Mouse (Mus musculus): ENCODE data around the gene Nfxl1. TPM values are rescaled to one million over a fixed set of nuclear protein-coding genes. Genes with fewer than 3 reads are reported as not detected.
"Not testable (repeated sequence)": the region's sequence is repeated elsewhere in the genome, so short reads cannot be mapped to it uniquely, and the experiment has no call there.

The Nfxl1 gene
- polyA plus RNA-seq (2015; fragmentation: Nextera tagmentation; extraction: Ambion mirVana): 15.2 and 17.2 TPM in 2 replicates

DNA sequence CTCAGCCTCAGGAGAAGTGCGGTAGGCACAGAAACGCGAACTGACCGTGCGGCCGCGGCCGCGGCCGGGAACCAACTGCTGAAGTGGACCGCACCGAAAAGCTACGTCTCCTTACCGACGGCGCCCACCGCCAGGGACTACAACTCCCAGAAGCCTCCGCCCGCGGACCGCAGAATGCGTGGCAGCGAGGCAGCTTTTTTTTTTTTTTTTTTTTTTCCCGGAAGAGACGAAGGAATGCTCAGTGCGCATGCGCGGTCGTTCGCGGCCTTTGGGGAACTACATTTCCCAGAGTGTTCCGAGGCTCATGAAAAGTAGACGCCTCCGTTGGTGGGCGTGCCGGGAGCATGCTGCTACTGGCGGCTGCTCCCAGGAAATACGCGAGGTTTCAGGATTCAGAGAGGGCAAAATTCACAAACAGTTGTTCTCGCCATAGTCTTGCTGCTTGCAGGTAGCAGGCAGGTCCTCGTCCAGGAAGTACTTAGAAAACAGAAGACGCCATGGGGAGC is at the start of gene Nfxl1:
Gene Nfxl1, minus strand, starts transcription at position 141 of the 506 bp plus-strand sequence.
- Histone ChIP-seq H3K36me3 (peaks cover 10% of the 10 kb centered on the region), H3K27ac (peak within 1 kb of the TSS; percentile 80)
- under 1% methylated on average over 42 of the region's 42 CpGs for WGBS

DNA sequence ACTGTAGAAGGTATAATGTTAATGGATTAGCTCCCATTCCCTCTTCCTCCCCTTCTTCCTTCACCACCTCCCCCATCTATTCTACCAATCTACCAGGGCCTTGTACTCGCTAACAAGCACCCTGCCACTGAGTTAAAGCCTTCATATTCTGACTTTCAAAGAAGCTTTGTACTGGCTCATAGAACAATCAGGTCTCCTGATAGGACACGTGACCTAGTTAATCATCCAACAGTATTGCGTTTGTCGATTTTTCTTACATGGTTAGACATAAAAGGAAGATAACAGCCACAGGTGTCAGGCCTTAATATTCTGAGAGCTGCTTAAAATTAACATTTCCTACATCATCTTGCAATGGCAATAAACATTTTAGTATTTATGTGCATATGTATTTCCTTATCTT is 43.7 kb upstream of the Nfxl1 start:
- Histone ChIP-seq H3K27me3 (no peaks in the 10 kb centered on the region), H3K4me1 (replicated peaks) (no peaks in the 10 kb centered on the region), H3K4me3 (replicated peaks) (no peak overlapping the region), H3K27ac (no peak overlapping the region), H3K9me3 (no peaks in the 10 kb centered on the region), H3K4me2 (replicated peaks) (no peak overlapping the region), H3K36me3 (no peaks in the 10 kb centered on the region), H3K9ac (replicated peaks) (no peak overlapping the region)
- WGBS: 87% methylated on average over 4 of the region's 4 CpGs
- no peak for ATAC-seq

More for the DNA sequence above, at the start of gene Nfxl1:
- Histone ChIP-seq H3K9me3 (no peaks in the 10 kb centered on the region), H3K4me1 (replicated peaks) (peaks cover 12% of the 10 kb centered on the region), H3K27me3 (no peaks in the 10 kb centered on the region), H3K9ac (replicated peaks) (peak within 1 kb of the TSS; percentile 91), H3K4me3 (replicated peaks) (peak within 1 kb of the TSS; percentile 79), H3K4me2 (replicated peaks) (peak within 1 kb of the TSS; percentile 95)
- ATAC-seq: peak; percentile 97

DNA sequence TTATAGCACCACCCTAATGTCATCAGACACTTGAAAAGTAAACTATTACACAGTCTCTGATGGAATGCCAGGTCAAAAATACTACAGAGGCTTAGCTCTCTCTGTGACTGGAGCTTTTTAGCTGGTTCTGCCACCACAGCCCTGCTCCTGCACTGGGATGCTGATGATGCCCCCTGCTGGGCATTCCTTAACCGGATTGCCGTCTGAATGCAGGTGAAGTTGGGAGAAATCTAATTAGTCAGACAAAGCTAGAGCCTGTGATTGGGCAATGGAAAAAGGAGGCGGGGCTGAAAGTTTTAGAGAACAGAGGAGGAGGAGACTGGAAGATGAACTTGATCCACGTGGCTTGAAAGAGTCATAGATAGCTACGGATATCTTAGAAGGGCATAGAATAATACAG is 41.5 kb upstream of the Nfxl1 start:
- ATAC-seq: 0 out of 2 replicates have a peak, but pooled peaks have one; percentile 24

DNA sequence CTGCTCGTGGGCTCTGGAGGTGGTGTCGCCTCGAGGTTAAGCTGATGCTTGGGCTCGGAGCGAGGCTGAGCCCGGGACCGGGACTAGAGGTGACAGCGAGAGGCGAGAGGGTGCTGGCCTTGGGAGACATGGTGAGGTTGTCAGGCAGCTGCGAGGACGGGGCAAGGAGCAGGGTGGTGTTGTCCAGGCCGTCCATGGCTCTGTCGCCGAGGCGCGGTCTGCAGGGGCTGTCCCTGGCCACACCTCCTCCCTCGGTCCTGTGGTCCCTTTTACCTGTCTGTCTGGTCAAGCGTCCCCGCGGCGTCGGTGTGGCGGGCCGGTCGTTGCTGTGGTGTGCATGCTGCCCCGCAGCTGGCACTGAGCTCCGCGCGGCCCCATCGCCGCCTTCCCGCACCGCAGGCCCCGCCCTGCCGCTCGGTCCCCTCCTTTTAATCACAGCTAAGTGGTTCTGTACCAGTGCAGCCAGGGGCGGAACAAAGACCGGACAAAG is 27.8 kb upstream of the Nfxl1 start, which contains the start of gene Gm5868:
Gene Gm5868, minus strand, starts transcription at position 360 of the 490 bp plus-strand sequence.
- ATAC-seq: peak; percentile 89
- peaks cover 13% of the 10 kb centered on the region for H3K27me3 ChIP-seq
- no peak within 1 kb of the TSS for H3K27ac ChIP-seq
- WGBS: 2% methylated on average over 38 of the region's 38 CpGs
- peak within 1 kb of the TSS; percentile 64 for H3K4me2 ChIP-seq (replicated peaks)
- peak within 1 kb of the TSS; percentile 55 for H3K9ac ChIP-seq (replicated peaks)
- H3K9me3 ChIP-seq: no peaks in the 10 kb centered on the region
- peak within 1 kb of the TSS; percentile 45 for H3K4me3 ChIP-seq (replicated peaks)
- peaks cover 8% of the 10 kb centered on the region for H3K4me1 ChIP-seq (replicated peaks)
- H3K36me3 ChIP-seq: no peaks in the 10 kb centered on the region

More for the DNA sequence above, 41.5 kb upstream of the Nfxl1 start:
- H3K27ac ChIP-seq: no peak overlapping the region
- no peaks in the 10 kb centered on the region for H3K36me3 ChIP-seq
- no peaks in the 10 kb centered on the region for H3K9me3 ChIP-seq
- no peaks in the 10 kb centered on the region for H3K4me1 ChIP-seq (replicated peaks)
- no peak overlapping the region for H3K4me2 ChIP-seq (replicated peaks)
- no peaks in the 10 kb centered on the region for H3K27me3 ChIP-seq
- H3K9ac ChIP-seq (replicated peaks): no peak overlapping the region
- 8% methylated on average over 5 of the region's 5 CpGs for WGBS
- H3K4me3 ChIP-seq (replicated peaks): no peak overlapping the region

DNA sequence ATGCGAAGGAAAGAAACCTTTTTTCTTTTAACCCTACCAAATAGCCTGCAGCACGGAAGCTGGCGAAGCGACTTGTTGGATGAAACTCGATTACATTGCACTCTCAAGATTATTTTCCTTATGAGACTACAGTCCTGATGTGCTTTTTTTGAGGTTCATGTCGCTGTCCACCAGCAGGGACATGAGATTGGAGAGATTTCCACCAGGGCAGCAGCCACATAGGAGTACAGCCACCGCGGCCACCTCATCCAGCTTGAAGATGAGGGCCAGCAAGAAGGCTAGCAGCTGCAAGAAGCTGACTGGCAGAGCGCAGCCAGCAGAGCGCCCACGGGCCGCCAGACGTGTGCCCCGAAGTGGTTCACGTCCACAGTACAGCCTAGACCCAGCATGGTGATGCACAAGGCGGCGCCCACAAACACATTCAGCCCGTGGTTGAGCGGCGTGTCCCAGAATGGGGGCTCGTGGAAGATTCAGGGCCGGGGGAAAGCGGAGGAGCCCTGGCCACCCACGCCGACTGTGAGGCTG is 27.2 kb upstream of the Nfxl1 start:
- peak; percentile 83 for ATAC-seq
- 44% methylated on average over 25 of the region's 25 CpGs for WGBS
- peaks cover 13% of the 10 kb centered on the region for H3K27me3 ChIP-seq
- H3K4me2 ChIP-seq (replicated peaks): peak overlapping the region; percentile 64
- H3K9me3 ChIP-seq; H3K4me1 ChIP-seq (replicated peaks); H3K27ac ChIP-seq; H3K36me3 ChIP-seq: not testable (repeated sequence)
- peak overlapping the region; percentile 55 for H3K9ac ChIP-seq (replicated peaks)
- peak overlapping the region; percentile 45 for H3K4me3 ChIP-seq (replicated peaks)

DNA sequence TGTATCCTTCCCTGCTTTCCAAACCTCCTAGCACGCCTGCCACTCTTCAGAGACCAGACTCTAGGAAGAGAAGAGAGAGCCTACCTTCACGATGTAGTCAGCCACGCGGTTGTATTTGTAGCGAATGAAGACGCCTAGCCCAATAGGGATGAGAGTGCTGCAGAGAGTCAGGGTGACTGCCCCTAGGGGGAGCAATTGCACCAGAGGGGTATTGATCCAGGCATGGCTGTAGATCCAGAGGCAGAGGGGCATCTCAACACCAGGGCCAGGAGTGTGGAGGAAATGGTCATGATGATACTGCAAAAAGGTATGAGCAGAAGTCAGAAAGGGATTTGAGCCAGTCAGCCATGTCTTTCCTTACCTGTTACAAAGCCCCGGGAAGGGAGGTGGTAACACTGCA is 26.6 kb upstream of the Nfxl1 start:
- peaks cover 13% of the 10 kb centered on the region for H3K27me3 ChIP-seq
- ATAC-seq; H3K9ac ChIP-seq (replicated peaks); H3K4me1 ChIP-seq (replicated peaks); H3K36me3 ChIP-seq; H3K4me2 ChIP-seq (replicated peaks); H3K4me3 ChIP-seq (replicated peaks); H3K27ac ChIP-seq; H3K9me3 ChIP-seq: not testable (repeated sequence)
- WGBS: 50% methylated on average over 7 of the region's 7 CpGs

DNA sequence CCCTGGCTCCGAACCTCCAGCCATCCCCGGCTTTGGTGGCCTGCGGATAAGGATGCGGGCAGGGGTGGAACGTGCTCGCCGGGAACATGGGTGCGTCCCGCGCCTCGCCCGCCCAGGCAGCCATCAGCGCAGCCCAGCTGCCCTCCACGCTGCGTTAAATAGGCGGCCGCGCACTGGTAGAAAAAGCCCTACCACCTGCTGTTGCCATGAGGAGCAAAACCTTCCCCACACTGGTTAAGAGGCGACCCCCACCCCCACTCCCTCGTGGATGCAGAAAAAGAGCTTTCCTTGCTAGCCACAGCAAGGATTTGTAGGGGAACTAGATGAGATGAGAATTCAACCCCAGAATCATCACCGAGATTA is 21.5 kb upstream of the Nfxl1 start, which contains the start of gene Zar1:
Gene Zar1, minus strand, starts transcription at position 285 of the 363 bp plus-strand sequence.
- not testable (repeated sequence) for H3K4me1 ChIP-seq (replicated peaks); H3K9me3 ChIP-seq; H3K36me3 ChIP-seq; H3K27ac ChIP-seq; H3K27me3 ChIP-seq
- Histone ChIP-seq H3K9ac (replicated peaks) (peak within 1 kb of the TSS; percentile 68), H3K4me3 (replicated peaks) (peak within 1 kb of the TSS; percentile 48), H3K4me2 (replicated peaks) (peak within 1 kb of the TSS; percentile 75)
- peak; percentile 76 for ATAC-seq
- 7% methylated on average over 15 of the region's 21 CpGs for WGBS

DNA sequence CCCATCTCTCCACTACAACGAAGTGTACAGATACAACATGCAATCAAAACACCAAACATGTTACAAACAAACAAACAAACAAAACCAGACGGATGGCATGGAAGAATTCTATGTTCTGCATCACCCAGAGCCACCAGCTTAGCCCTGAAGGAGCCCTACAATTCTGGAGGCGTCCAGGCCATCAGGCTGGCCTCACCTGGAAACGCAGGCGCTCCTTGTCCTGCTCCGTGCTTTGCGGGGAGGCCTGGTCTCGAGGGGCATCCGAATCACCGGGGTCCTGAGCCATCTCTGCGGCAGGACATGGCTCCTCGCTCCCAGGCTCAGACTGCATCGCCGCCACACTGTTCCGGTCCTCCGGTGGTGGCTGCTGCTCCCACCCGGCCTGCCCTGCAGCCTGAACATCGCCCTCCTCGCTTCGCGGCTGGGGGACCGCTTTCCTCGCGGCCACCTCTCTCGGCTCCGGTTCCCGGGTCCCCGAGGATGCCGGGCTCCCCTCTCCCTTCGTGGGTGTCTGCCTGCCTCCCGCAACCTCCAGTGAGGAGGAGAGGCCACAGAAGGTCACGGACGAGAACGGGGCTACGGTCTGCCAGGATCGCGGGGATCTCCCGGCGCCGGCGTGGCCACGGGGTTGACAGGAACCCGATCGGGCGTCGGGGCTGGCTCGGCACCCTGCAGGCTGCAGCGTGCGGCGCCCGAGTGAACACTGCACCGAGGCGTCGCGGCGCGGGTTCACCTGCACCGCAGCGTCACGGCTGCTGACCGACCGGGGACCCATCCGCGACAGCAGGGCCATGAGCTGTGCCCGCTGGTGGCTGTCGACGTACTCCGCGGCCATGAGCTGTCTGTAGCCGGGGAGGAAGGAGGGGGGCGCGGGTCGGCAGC is 20.8 kb upstream of the Nfxl1 start:
- not testable (repeated sequence) for H3K4me1 ChIP-seq (replicated peaks); H3K9me3 ChIP-seq; H3K27me3 ChIP-seq; H3K27ac ChIP-seq; H3K36me3 ChIP-seq
- Histone ChIP-seq H3K4me2 (replicated peaks) (peak overlapping the region; percentile 75), H3K9ac (replicated peaks) (peak overlapping the region; percentile 68), H3K4me3 (replicated peaks) (peak overlapping the region; percentile 48)
- peak; percentile 84 for ATAC-seq
- 4% methylated on average over 60 of the region's 73 CpGs for WGBS

DNA sequence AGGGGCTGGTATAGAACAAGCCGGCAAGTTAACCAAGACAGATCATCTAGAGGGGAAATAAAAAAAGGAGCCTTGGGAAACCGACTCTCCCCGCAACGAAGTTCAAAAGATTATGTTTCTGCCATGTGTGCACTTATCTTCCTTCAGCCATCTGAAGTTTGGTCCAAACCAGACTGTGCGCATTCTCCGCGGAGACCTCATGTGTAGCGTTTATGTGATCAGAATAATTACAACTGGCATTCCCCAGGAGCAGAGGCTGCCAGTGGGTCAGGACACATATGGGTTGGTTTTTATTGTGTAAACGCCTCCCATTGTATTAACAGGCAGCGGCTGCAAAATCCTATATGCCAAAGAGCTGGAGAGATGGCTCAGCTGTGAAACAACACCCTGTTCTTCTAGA is 20.1 kb upstream of the Nfxl1 start:
- H3K4me2 ChIP-seq (replicated peaks): peak overlapping the region; percentile 75; the same call in 1 of the 2 replicates

DNA sequence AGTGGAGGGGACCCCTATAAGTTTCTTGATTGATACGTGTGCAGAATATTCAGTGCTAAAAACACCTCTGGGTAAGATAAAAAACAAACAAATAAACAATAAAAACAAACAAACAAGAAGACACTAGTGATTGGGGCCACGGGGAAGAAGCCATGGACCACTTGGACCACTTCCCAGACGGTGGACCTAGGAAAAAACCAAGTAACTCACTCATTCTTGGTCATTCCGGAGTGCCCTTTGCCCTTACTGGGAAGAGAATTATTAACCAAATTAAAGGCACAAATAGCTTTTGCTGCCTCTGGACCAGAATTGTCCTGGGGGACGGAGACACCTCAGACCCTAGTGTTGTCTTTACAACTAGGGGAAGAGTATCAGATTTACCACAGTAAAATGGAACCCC is 6.1 kb upstream of the Nfxl1 start:
- Histone ChIP-seq H3K9ac (replicated peaks) (no peak overlapping the region), H3K27ac (no peak overlapping the region), H3K36me3 (no peaks in the 10 kb centered on the region), H3K4me1 (replicated peaks) (no peaks in the 10 kb centered on the region), H3K4me2 (replicated peaks) (no peak overlapping the region), H3K9me3 (peaks cover 2% of the 10 kb centered on the region; the same call in 1 of the 2 replicates), H3K4me3 (replicated peaks) (no peak overlapping the region), H3K27me3 (no peaks in the 10 kb centered on the region)
- ATAC-seq: no peak
- 90% methylated on average over 5 of the region's 5 CpGs for WGBS

More for the DNA sequence above, 20.1 kb upstream of the Nfxl1 start:
- ATAC-seq: peak; percentile 41
- not testable (repeated sequence) for H3K36me3 ChIP-seq; H3K4me3 ChIP-seq (replicated peaks); H3K27me3 ChIP-seq; H3K9ac ChIP-seq (replicated peaks); H3K4me1 ChIP-seq (replicated peaks); H3K27ac ChIP-seq; H3K9me3 ChIP-seq
- 29% methylated on average over 10 of the region's 10 CpGs for WGBS

DNA sequence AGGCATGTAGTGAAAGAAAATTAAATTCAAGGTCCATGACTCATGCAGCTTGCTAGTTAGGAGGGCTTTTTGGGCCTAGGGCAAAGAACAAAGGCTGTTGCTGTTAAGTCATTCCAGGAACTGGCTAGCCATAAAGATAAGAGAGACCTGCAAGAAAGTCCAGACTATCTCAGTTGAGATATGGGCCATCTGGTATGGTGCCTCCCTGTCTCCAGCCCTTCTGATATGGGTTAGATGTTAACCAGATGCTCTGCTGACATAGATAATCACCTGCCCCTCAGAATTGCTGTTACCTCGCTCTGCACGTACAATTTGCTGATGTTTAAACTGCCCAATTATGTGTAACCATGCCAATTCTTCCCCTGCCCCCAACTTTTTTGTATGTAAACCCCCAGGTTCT is 3.7 kb upstream of the Nfxl1 start:
- H3K4me1 ChIP-seq (replicated peaks); H3K27ac ChIP-seq; H3K9me3 ChIP-seq; H3K27me3 ChIP-seq; H3K4me2 ChIP-seq (replicated peaks); ATAC-seq; H3K36me3 ChIP-seq; H3K9ac ChIP-seq (replicated peaks); H3K4me3 ChIP-seq (replicated peaks): not testable (repeated sequence)
- WGBS: 97% methylated on average over 2 of the region's 2 CpGs

DNA sequence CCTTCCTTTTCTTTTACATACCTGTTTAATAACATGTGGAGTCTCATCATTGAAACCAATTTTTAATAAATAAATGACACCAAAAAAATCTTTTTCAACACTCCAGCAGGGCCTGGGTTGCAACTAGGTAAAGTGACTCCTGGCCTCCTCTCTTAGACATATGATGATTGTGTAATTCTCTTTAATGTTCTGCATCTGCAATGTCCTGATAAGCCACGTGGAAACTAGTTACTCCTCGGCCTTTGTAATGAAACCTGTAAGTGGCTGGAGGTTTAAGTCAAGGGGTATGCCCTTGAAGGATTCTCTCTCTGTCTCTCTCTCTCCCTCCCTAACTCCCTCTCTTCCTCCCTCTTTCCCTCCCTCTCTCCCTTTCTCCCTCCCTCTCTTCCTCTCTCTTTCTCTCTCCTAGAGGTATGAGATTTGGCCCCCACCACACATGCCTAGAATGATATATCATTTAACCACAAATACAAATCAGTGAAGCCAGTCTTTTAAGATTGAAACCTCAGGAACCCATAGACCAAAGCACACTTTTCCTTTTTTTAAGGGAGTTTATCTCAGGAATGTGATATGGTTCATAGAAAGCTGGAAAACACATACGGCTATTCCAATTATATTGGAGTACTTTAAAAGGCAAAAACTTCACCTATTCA is 1.6 kb upstream of the Nfxl1 start:
- no peak for ATAC-seq

More for the DNA sequence above, 1.6 kb upstream of the Nfxl1 start:
- Histone ChIP-seq H3K27ac (no peak overlapping the region), H3K9ac (replicated peaks) (no peak overlapping the region), H3K4me3 (replicated peaks) (no peak overlapping the region), H3K4me1 (replicated peaks) (peaks cover 12% of the 10 kb centered on the region), H3K4me2 (replicated peaks) (no peak overlapping the region), H3K9me3 (no peaks in the 10 kb centered on the region), H3K27me3 (no peaks in the 10 kb centered on the region), H3K36me3 (peaks cover 1% of the 10 kb centered on the region; the same call in 1 of the 2 replicates)
- WGBS: 80% methylated on average over 3 of the region's 3 CpGs
